Mouse (Mus musculus): ENCODE measurements around the gene Ttc7b.

DNA sequence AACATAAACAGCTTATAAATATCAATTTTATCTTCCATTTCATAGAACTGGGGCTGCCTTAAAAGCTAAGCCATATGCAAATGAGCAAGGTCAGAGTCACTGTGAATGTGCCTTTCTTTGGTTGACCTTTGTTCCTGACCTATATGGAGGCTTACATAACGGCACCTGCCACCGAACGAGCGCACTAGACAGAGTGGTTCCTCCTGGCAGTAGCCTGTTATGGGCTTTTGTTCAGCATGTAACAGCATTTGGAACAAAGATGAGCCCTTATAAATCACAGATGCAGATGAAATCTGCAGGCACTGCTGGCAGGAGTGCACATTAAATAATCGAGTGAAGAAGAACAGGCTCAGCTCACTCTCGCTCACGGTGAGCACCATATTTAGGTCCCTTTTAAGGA lies 179.0 kb downstream of the Ttc7b start:
- TF ChIP-seq CTCF (IDR thresholded peaks at IDR 0.05; ENCODE audit: extremely low read depth, insufficient read depth, insufficient read length, insufficient replicate concordance) (no peak), POLR2A (IDR thresholded peaks at IDR 0.05; ENCODE audit: low read depth, low read length) (no peak)

Data from spleen, adult 2 months (tissue).